Mouse (Mus musculus): ENCODE measurements around the gene Mdk. TPM values are rescaled to one million over a fixed set of nuclear protein-coding genes. Genes with fewer than 3 reads are reported as not detected.
A peak's percentile ranks its signal among the peaks of the same experiment; 100 is the strongest.

Gene Mdk
- polyA plus RNA-seq, 1 experiment from 2014 or later, result 6.8 TPM

DNA sequence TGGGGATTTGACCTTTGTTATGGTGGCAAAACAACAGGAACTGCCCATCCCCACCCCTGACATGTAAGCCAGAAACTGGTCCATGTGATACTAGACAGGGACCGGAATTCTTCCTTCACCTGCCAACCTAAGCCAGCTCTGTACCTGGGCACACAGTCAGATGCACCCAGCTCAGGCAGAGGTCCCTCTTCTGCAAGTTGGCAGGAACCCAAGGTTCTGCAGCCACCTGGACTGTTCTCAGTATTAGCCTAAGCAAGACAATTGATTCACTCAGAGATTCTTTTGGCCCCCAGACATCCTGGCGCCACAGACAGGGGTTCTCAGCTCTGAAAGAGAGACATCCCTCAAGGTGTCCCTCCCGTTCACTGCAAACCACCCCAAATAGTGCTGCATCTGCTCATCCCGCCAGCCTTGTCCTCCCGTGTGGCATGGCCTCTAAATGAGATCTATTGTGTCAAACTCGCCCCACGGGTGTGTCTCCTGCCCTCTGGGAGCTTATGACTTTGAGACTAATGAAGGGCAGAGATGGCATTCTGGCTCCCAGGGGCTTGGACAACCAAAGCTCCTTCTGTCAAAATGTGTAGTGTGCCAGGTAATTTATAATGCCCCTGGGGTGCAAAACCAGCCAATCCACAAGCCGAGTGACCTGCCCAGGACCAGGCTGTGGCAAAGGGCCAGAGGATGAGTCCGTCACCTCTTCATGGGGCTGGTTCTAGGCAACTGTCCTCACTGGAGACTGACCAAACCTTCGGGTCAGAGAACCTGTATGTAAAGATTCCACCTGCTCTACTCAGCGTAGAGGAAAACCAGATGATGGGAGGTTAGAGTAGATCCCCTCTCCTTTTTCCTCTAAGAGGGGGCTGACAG lies 27.7 kb upstream of the Mdk start:
- Histone ChIP-seq H3K36me3 (replicated peaks; ENCODE audit: insufficient read depth, low read length) (no peaks in the 10 kb centered on the region; the same call in none of the 2 replicates), H3K4me3 (ENCODE audit: low read depth, low read length) (no peak overlapping the region), H3K4me1 (ENCODE audit: insufficient read depth) (peaks cover 73% of the 10 kb centered on the region), H3K4me2 (ENCODE audit: low read depth, low read length) (no peak overlapping the region), H3K27ac (ENCODE audit: low read depth) (no peak overlapping the region), H3K9ac (replicated peaks) (peak overlapping the region; percentile 38; the same call in 1 of the 2 replicates), H3K27me3 (ENCODE audit: insufficient read depth, low read length) (no peaks in the 10 kb centered on the region), H3K9me3 (ENCODE audit: low read length) (no peaks in the 10 kb centered on the region)
- DNase-seq (no peak), ATAC-seq (no peak)
- TF ChIP-seq EP300 (IDR thresholded peaks at IDR 0.05; ENCODE audit: low read depth) (no peak), CTCF (IDR thresholded peaks at IDR 0.05; ENCODE audit: low read depth) (no peak)
- WGBS (ENCODE audit: insufficient replicate concordance), result 73% methylated on average over 11 of the region's 11 CpGs

DNA sequence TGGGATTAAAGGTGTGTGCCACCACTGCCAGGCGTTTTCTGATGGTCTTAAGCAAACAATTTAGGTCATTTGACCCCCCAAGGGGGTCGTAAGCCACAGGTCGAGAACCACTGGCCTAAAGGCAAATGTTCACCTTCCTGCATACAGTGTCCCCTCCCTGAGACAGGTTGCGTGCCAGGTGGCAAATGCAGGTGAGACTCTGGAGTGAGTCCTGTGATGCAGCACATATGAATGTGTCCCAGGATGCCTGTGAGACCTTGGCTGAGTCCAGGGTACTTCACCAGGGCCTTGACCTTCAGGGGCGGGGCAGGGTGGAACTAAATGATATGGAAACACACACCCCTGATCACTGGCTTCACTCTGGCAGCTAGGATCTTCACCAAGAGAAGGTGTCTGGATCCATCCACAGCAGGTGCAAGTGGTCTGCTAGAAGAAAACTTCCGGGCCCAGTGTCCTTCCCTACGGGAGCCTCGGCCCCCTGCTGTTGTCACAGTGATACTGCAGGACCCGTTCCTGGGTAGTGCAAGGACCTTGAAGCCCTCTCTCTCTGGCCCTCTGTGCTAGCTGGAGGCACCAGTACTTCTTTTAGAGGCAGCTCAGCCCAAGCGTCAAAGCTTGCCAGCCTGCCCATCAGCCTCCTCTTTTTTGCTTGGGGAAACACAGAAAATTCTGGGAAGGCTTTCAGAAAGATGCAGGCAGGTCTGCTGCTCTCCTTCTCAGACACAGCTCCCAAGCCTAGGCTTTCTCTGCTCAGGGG lies 26.8 kb upstream of the Mdk start:
- Histone ChIP-seq H3K9ac (replicated peaks) (peak overlapping the region; percentile 38), H3K4me1 (ENCODE audit: insufficient read depth) (peaks cover 79% of the 10 kb centered on the region), H3K4me2 (ENCODE audit: low read depth, low read length) (no peak overlapping the region), H3K4me3 (ENCODE audit: low read depth, low read length) (no peak overlapping the region), H3K27ac (ENCODE audit: low read depth) (no peak overlapping the region), H3K9me3 (ENCODE audit: low read length) (no peaks in the 10 kb centered on the region), H3K36me3 (replicated peaks; ENCODE audit: insufficient read depth, low read length) (no peaks in the 10 kb centered on the region; the same call in none of the 2 replicates), H3K27me3 (ENCODE audit: insufficient read depth, low read length) (no peaks in the 10 kb centered on the region)
- peak; percentile 71 for DNase-seq
- 43% methylated on average over 10 of the region's 10 CpGs for WGBS (ENCODE audit: insufficient replicate concordance)
- no peak for ATAC-seq
- TF ChIP-seq EP300 (IDR thresholded peaks at IDR 0.05; ENCODE audit: low read depth) (no peak), CTCF (IDR thresholded peaks at IDR 0.05; ENCODE audit: low read depth) (peak; percentile 84)

DNA sequence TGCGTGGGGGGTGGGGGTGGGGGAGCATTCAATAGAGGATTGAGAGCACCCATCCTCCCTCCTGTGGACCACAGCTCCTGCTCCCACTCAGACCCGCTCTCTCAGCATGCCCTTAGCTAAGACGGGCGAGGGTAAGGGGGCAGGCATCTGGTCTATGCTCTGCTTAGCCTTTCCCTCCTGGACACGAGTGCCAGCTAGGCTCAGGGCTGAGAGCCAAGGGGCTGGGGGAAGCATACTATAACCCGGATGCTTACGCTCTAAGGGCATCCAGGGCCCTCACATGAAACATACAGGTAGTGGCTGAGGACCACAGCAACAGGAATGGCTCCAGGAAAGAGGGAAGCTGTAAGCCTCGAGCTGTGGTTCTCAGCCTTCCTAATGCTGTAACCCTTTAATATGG lies 26.0 kb upstream of the Mdk start:
- H3K4me2 ChIP-seq (ENCODE audit: low read depth, low read length), result no peak overlapping the region
- no peak for TF ChIP-seq CTCF (IDR thresholded peaks at IDR 0.05; ENCODE audit: low read depth)
- no peak for TF ChIP-seq EP300 (IDR thresholded peaks at IDR 0.05; ENCODE audit: low read depth)
- DNase-seq (no peak), ATAC-seq (no peak)
- no peaks in the 10 kb centered on the region; the same call in none of the 2 replicates for H3K36me3 ChIP-seq (replicated peaks; ENCODE audit: insufficient read depth, low read length)
- no peak overlapping the region for H3K4me3 ChIP-seq (ENCODE audit: low read depth, low read length)
- peaks cover 82% of the 10 kb centered on the region for H3K4me1 ChIP-seq (ENCODE audit: insufficient read depth)
- H3K9ac ChIP-seq (replicated peaks), result no peak overlapping the region
- H3K9me3 ChIP-seq (ENCODE audit: low read length), result no peaks in the 10 kb centered on the region
- no peaks in the 10 kb centered on the region for H3K27me3 ChIP-seq (ENCODE audit: insufficient read depth, low read length)
- H3K27ac ChIP-seq (ENCODE audit: low read depth), result no peak overlapping the region
- 73% methylated on average over 8 of the region's 8 CpGs for WGBS (ENCODE audit: insufficient replicate concordance)

DNA sequence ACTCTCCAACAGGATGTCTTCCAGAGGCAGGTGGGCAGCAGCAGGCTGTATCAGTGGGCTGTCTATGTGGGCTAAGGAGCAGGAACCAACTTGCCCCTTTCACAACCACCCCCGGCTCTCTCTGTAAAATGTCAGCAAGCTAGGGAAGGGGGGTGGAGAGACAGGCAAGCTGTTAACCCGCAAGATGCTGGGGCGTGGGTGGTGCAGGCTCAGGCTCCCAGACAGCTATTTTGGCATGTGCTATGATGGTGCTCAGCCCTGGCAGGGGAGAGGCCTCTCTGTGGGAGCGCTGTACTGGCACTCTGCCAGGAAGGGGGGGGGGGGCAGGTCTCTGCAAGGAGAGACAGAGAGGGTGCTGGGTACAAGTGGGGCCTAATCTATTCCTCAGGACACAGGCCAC lies 25.0 kb upstream of the Mdk start:
- Histone ChIP-seq H3K27me3 (ENCODE audit: insufficient read depth, low read length) (no peaks in the 10 kb centered on the region), H3K4me2 (ENCODE audit: low read depth, low read length) (peak overlapping the region; percentile 48), H3K4me3 (ENCODE audit: low read depth, low read length) (no peak overlapping the region), H3K9ac (replicated peaks) (no peak overlapping the region; the same call in 1 of the 2 replicates), H3K9me3 (ENCODE audit: low read length) (no peaks in the 10 kb centered on the region), H3K4me1 (ENCODE audit: insufficient read depth) (peaks cover 77% of the 10 kb centered on the region), H3K36me3 (replicated peaks; ENCODE audit: insufficient read depth, low read length) (no peaks in the 10 kb centered on the region; the same call in none of the 2 replicates), H3K27ac (ENCODE audit: low read depth) (peak overlapping the region; percentile 34; the same call in 1 of the 2 replicates)
- TF ChIP-seq CTCF (IDR thresholded peaks at IDR 0.05; ENCODE audit: low read depth), result no peak
- no peak for TF ChIP-seq EP300 (IDR thresholded peaks at IDR 0.05; ENCODE audit: low read depth)
- ATAC-seq (peak; percentile 50), DNase-seq (peak; percentile 71)
- 3% methylated on average over 4 of the region's 4 CpGs for WGBS (ENCODE audit: insufficient replicate concordance)

DNA sequence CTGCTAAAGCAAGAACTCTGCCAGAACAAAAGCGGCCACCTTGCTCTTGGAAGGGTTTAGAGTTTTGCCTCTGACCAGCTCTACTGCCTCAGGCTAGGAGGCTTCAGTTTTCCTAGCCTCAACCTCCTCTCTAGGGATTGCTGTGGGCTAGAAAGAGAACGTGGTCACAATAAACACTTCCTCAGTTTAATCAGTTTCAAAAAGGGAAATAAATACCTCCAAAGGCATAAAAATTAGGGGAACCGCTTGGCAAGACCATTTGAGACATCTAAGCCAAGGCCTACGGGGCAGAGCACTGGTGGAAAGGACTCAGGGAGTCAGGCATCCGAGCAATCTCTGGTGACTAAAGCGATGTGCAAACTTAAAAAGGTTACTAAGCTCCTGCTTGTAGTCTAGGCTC lies 23.8 kb upstream of the Mdk start:
- peaks cover 72% of the 10 kb centered on the region for H3K4me1 ChIP-seq (ENCODE audit: insufficient read depth)
- ATAC-seq (no peak), DNase-seq (no peak)
- H3K9me3 ChIP-seq (ENCODE audit: low read length), result no peaks in the 10 kb centered on the region
- no peak overlapping the region for H3K4me3 ChIP-seq (ENCODE audit: low read depth, low read length)
- no peak overlapping the region for H3K4me2 ChIP-seq (ENCODE audit: low read depth, low read length)
- H3K27me3 ChIP-seq (ENCODE audit: insufficient read depth, low read length), result no peaks in the 10 kb centered on the region
- 66% methylated on average over 6 of the region's 6 CpGs for WGBS (ENCODE audit: insufficient replicate concordance)
- no peak overlapping the region for H3K9ac ChIP-seq (replicated peaks)
- no peak for TF ChIP-seq CTCF (IDR thresholded peaks at IDR 0.05; ENCODE audit: low read depth)
- no peak for TF ChIP-seq EP300 (IDR thresholded peaks at IDR 0.05; ENCODE audit: low read depth)
- H3K36me3 ChIP-seq (replicated peaks; ENCODE audit: insufficient read depth, low read length), result no peaks in the 10 kb centered on the region; the same call in none of the 2 replicates
- H3K27ac ChIP-seq (ENCODE audit: low read depth), result no peak overlapping the region; the same call in 1 of the 2 replicates

DNA sequence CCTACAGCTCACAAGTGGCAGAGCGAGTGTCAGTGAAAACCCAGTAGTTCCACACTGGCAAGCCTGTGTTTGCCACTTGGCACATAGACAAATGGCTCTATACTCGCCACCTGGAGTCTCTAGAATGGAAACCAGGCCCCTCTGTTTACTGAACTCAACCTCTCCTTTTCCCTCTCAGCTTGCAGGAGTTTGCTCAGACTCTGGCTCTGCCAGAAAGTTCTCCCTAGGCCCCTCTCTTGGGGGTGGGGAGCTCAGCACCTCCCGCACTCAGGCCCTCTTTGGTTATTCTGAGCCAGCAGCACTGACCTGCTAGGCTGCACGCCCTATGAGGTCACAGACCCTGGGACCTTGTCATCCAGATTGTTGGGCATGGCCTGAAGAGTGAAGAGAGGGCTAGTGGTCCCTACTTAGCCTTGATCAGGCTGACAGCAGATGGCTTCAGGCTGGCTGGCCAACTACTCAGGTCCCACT lies 23.1 kb upstream of the Mdk start:
- H3K9ac ChIP-seq (replicated peaks), result no peak overlapping the region
- H3K27me3 ChIP-seq (ENCODE audit: insufficient read depth, low read length), result no peaks in the 10 kb centered on the region
- H3K4me3 ChIP-seq (ENCODE audit: low read depth, low read length), result no peak overlapping the region
- H3K36me3 ChIP-seq (replicated peaks; ENCODE audit: insufficient read depth, low read length), result no peaks in the 10 kb centered on the region; the same call in none of the 2 replicates
- WGBS (ENCODE audit: insufficient replicate concordance), result 74% methylated on average over 4 of the region's 4 CpGs
- ATAC-seq (no peak), DNase-seq (no peak)
- H3K4me1 ChIP-seq (ENCODE audit: insufficient read depth), result peaks cover 77% of the 10 kb centered on the region
- H3K9me3 ChIP-seq (ENCODE audit: low read length), result no peaks in the 10 kb centered on the region
- peak overlapping the region; percentile 67 for H3K27ac ChIP-seq (ENCODE audit: low read depth)
- H3K4me2 ChIP-seq (ENCODE audit: low read depth, low read length), result no peak overlapping the region
- no peak for TF ChIP-seq EP300 (IDR thresholded peaks at IDR 0.05; ENCODE audit: low read depth)
- no peak for TF ChIP-seq CTCF (IDR thresholded peaks at IDR 0.05; ENCODE audit: low read depth)
